Mouse (Mus musculus) liver, embryonic 14.5 days (tissue): ENCODE measurements around the gene Eapp. TPM values are rescaled to one million over a fixed set of nuclear protein-coding genes. Genes with fewer than 3 reads are reported as not detected.

Experiments used
- ATAC-seq: fragments of 200-750 bp; cut with Nextera tagmentation; 2 replicates; pipeline ENCODE4 v1.8.0; 2017; ENCODE audit warnings: moderate number of reproducible peaks, mild to moderate bottlenecking, moderate library complexity; ENCODE audit not compliant: insufficient read depth
- DNase-seq, 3 experiments: peaks; one replicate each; pipeline ENCODE4 v3.0.0-alpha.2; 2012 to 2013; ENCODE audit warnings: low read depth in 3 of 3, low spot score in 3 of 3
- H3K27ac ChIP-seq: fragments of 300-500 bp; sonication (generic); 2 replicates; pipeline ENCODE4 v1.5.1; 2014; ENCODE audit warnings: moderate library complexity, mild to moderate bottlenecking, control low read depth, inconsistent platforms
- H3K27me3 ChIP-seq: fragments of 300-500 bp; sonication (generic); 2 replicates; pipeline ENCODE4 v1.6.1; 2014; ENCODE audit warnings: mild to moderate bottlenecking, low read length, moderate library complexity; ENCODE audit not compliant: control insufficient read depth, insufficient read depth
- H3K36me3 ChIP-seq: fragments of 300-500 bp; sonication (generic); replicated peaks from 2 replicates; pipeline ENCODE4 v1.6.1; 2014; ENCODE audit warnings: low read depth; ENCODE audit not compliant: control insufficient read depth, insufficient read depth
- H3K4me1 ChIP-seq, 2 experiments: fragments of 200-500 bp in 1 of 2; fragments of 300-500 bp in 1 of 2; sonication (generic) in 1 of 2; replicated peaks; 2 replicates each; pipeline ENCODE4 v1.6.1; 2012 to 2014; ENCODE audit warnings: antibody characterized with exemption in 1 of 2, inconsistent platforms in 1 of 2, low read length in 1 of 2; ENCODE audit not compliant: control insufficient read depth in 2 of 2, insufficient read depth in 2 of 2
- H3K4me2 ChIP-seq: fragments of 300-500 bp; sonication (generic); 2 replicates; pipeline ENCODE4 v1.6.1; 2014; ENCODE audit warnings: low read depth, mild to moderate bottlenecking, control low read depth, moderate library complexity
- H3K4me3 ChIP-seq, 2 experiments: fragments of 200-500 bp in 1 of 2; fragments of 300-500 bp in 1 of 2; sonication (generic) in 1 of 2; 2 replicates each; pipeline ENCODE4 v1.5.1; 2012 to 2014; ENCODE audit warnings: low read depth in 2 of 2, low read length in 2 of 2, mild to moderate bottlenecking in 2 of 2, control low read depth in 1 of 2, inconsistent platforms in 1 of 2, moderate library complexity in 1 of 2; ENCODE audit not compliant: insufficient read depth in 1 of 2
- H3K9ac ChIP-seq: fragments of 300-500 bp; sonication (generic); replicated peaks from 2 replicates; pipeline ENCODE4 v1.6.1; 2014; ENCODE audit warnings: mild to moderate bottlenecking, control low read depth, moderate library complexity
- H3K9me3 ChIP-seq: fragments of 300-500 bp; sonication (generic); 2 replicates; pipeline ENCODE4 v1.6.1; 2016; ENCODE audit warnings: low read length, mixed read lengths; ENCODE audit not compliant: control insufficient read depth
- CTCF ChIP-seq: IDR thresholded peaks from 2 replicates; pipeline ENCODE4 v1.5.1; 2016; ENCODE audit warnings: antibody characterized with exemption, low read depth, control low read depth
- EP300 ChIP-seq: IDR thresholded peaks from 2 replicates; pipeline ENCODE4 v1.6.1; 2016; ENCODE audit warnings: antibody characterized with exemption, low read depth
- WGBS: fragments of 180-500 bp; shearing (Covaris S2); extraction: QIAGEN DNeasy Blood & Tissue Kit; methylation state at CpG from one replicate; pipeline ENCODE4 v1.1.7; 2014; ENCODE audit not compliant: insufficient replicate concordance; 5-methylcytosine and 5-hydroxymethylcytosine counted together
- polyA plus RNA-seq, 2 experiments: library from polyadenylated mRNA; depleted of rRNA in 1 of 2; stranded (reverse) in 1 of 2; unstranded in 1 of 2; fragments of >200 nt; fragmentation: Nextera tagmentation in 1 of 2; extraction: Ambion mirVana in 1 of 2; gene quantifications; 2 replicates each; pipeline versions ENCODE4 v1.2.1 to v1.2.3; 2012 to 2014

Gene Eapp
- polyA plus RNA-seq, 2 experiments, result 8.7 to 45.7 TPM

DNA sequence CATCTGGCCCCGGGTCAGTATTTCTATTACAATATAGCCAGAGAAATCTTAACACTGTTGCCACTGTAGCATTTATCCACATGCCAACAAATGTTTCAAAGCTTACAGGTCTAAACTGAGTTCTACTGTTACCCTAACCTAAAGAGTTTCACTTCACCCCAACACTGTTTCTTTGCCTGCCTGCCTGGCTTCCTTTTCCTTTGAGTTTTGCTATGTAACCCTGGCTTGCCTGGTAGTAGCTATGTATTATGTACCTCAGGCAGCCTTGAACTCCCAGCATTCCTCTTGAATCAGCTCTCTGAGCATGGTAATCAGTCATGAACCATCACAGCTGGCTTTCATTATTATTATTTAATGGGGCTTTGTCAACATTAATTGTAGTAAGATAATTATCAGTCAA lies 41.0 kb downstream of the Eapp start:
- H3K9me3 ChIP-seq, result no peaks in the 10 kb centered on the region
- no peaks in the 10 kb centered on the region for H3K27me3 ChIP-seq
- peak overlapping the region in 1 of 2 experiments; percentile 80; a peak in 2 of 4 replicates for H3K4me3 ChIP-seq
- H3K27ac ChIP-seq, result no peak overlapping the region; the same call in 1 of the 2 replicates
- peak overlapping the region; percentile 91 for H3K4me2 ChIP-seq
- H3K36me3 ChIP-seq, result no peaks in the 10 kb centered on the region
- WGBS, result 66% methylated on average over 1 of the region's 1 CpGs
- ATAC-seq, result no peak
- peaks cover 3 to 26% of the 10 kb centered on the region in 2 experiments for H3K4me1 ChIP-seq
- DNase-seq, result no peak
- peak overlapping the region; percentile 16; the same call in 1 of the 2 replicates for H3K9ac ChIP-seq
- TF ChIP-seq CTCF, result no peak
- no peak for TF ChIP-seq EP300

DNA sequence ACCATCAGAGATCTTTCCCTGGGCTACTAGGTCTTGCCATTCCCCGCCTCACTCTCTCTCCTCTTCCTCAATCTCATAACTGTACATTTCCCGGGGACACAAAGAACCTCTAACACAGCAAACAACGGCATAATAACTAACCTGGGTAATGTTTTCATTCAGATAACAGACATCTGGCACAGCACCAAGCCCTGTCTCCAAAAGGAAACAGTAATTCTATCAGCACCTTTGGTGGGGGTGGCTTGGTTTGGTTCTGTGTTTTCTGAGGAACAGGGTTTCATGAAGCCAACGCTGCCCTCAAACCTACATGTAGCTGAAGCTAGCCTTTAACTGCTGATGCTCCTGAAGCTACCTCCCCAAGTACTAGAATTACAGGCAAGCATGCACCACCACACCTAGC lies 41.6 kb downstream of the Eapp start:
- Histone ChIP-seq H3K27ac (no peak overlapping the region), H3K36me3 (no peaks in the 10 kb centered on the region), H3K4me2 (peak overlapping the region; percentile 91), H3K27me3 (no peaks in the 10 kb centered on the region), H3K9ac (no peak overlapping the region), H3K4me3 (no peak overlapping the region; a peak in 1 of 4 replicates), H3K4me1 (peaks cover 3 to 26% of the 10 kb centered on the region in 2 experiments), H3K9me3 (no peaks in the 10 kb centered on the region)
- TF ChIP-seq CTCF (no peak), EP300 (peak; percentile 18; the same call in 1 of the 2 replicates)
- DNase-seq (no peak), ATAC-seq (no peak)
- WGBS, result 24% methylated on average over 4 of the region's 4 CpGs

DNA sequence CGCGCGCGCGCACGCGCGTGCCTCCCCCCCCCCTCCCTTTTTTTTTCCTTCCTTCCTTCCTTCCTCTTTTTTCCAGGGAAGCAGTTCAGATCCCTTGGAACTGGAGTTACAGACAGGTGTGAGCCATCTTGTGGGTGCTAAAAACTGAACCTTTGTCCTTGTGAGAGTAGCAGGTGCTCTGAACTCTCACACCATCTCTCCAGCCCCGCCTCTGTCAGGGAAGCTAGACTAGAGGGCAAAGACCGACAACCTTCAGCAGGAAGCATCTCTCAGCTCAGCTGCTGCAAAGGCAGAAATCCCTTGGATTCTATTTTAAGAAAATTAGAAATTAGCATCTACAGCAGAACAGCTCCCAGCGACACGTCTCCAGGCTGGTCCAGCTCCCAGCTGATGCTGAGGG lies 43.4 kb downstream of the Eapp start:
- WGBS, result 43% methylated on average over 12 of the region's 12 CpGs
- Histone ChIP-seq H3K4me1 (peaks cover 3 to 23% of the 10 kb centered on the region in 2 experiments), H3K9ac (no peak overlapping the region), H3K27me3 (no peaks in the 10 kb centered on the region), H3K4me2 (no peak overlapping the region; the same call in 1 of the 2 replicates), H3K27ac (no peak overlapping the region), H3K4me3 (no peak overlapping the region), H3K36me3 (no peaks in the 10 kb centered on the region), H3K9me3 (no peaks in the 10 kb centered on the region)
- TF ChIP-seq EP300 (no peak), CTCF (no peak)
- ATAC-seq (no peak), DNase-seq (no peak)

DNA sequence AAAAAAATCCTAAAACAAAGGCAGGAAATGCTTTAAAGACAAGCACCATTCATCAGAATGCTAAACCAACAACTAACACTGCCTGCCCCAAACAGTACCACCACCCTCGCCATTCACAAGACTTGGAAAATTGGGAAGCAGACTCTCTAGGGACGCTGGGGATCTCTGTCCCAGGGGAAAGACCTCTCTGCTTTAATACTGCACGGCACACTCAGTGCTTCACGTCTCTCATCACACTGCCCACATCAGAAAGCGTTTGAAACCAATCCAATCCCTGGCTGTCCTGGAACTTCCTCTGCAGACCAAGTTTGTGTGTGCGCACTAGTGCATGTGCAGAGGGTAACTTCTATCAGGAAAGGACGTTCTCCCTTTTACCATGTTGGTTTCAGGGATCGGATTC lies 43.9 kb downstream of the Eapp start:
- H3K4me3 ChIP-seq, result no peak overlapping the region
- no peaks in the 10 kb centered on the region for H3K27me3 ChIP-seq
- H3K4me2 ChIP-seq, result no peak overlapping the region
- no peaks in the 10 kb centered on the region for H3K36me3 ChIP-seq
- TF ChIP-seq CTCF, result no peak
- TF ChIP-seq EP300, result no peak
- ATAC-seq (no peak), DNase-seq (no peak)
- peaks cover 3 to 19% of the 10 kb centered on the region in 2 experiments for H3K4me1 ChIP-seq
- H3K9me3 ChIP-seq, result no peaks in the 10 kb centered on the region
- WGBS, result 43% methylated on average over 8 of the region's 8 CpGs
- no peak overlapping the region for H3K9ac ChIP-seq
- H3K27ac ChIP-seq, result no peak overlapping the region

DNA sequence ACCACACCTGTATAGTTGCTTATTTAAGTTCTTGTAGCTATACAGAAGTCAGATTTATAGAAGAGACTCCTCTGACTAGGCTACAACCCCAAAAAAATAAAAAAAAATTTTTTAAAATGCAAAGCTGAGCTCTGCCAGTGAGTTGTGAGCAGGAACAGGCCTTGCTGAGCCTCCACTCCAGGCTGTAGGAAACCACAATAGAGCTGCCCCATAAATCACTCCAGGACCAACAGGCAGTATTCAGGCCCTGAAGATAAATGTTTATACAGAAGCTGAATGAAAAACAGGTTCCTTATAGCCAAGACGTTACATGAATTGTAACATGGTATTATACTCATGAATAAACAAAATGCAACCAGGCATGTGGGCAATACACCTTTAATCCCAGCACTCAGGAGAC lies 44.5 kb downstream of the Eapp start:
- H3K27me3 ChIP-seq, result no peaks in the 10 kb centered on the region
- TF ChIP-seq CTCF (no peak), EP300 (no peak)
- no peak overlapping the region for H3K4me3 ChIP-seq
- H3K9me3 ChIP-seq, result no peaks in the 10 kb centered on the region
- DNase-seq, result no peak
- no peak for ATAC-seq
- no peak overlapping the region for H3K9ac ChIP-seq
- no peaks in the 10 kb centered on the region for H3K36me3 ChIP-seq
- H3K4me2 ChIP-seq, result no peak overlapping the region
- no peak overlapping the region for H3K27ac ChIP-seq
- H3K4me1 ChIP-seq, result peaks cover 3 to 17% of the 10 kb centered on the region in 2 experiments; a peak in 3 of 4 replicates
- WGBS, result 68% methylated on average over 1 of the region's 1 CpGs
